Mouse (Mus musculus): Measurements from ENCODE around the gene Dnmt3c. TPM values are rescaled to one million over a fixed set of nuclear protein-coding genes. Genes with fewer than 3 reads are reported as not detected.

Gene Dnmt3c
- polyA plus RNA-seq, 1 experiment from 2014 or later = not detected

DNA sequence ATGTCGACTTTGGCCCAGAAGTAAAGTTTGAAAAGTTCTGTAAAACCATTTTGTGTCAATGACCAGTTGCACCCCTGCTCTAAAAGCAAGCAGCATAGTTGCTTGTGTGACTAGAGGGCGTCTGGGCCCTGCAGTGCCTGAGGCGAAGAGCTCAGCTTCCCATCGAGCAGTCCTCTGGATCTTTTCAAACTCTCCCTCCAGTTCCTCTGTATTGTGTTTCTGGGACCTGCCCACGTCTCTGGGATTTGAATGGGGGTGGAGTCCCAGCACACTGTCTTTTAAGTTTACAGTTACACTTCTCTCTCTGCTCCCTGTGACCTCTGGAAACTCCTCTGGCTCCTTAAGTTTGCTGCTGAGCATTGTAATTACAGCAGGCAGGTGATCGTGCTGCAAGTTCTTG, 71.0 kb downstream of the Dnmt3c start:
- H3K9ac ChIP-seq (replicated peaks; ENCODE audit: low read length) = no peak overlapping the region
- no peaks in the 10 kb centered on the region for H3K27me3 ChIP-seq (ENCODE audit: control insufficient read depth, insufficient read depth, low read length)
- H3K4me3 ChIP-seq (ENCODE audit: low read depth, low read length) = no peak overlapping the region
- DNase-seq (ENCODE audit: low spot score) (no peak), ATAC-seq (replicated peaks; ENCODE audit: insufficient number of reproducible peaks, low FRiP score, low TSS enrichment, low read depth) (no peak)
- H3K4me1 ChIP-seq (ENCODE audit: control insufficient read depth, insufficient read depth, low read length) = no peaks in the 10 kb centered on the region
- H3K4me2 ChIP-seq (ENCODE audit: low read depth, low read length) = no peak overlapping the region
- 53% methylated on average over 6 of the region's 6 CpGs for WGBS
- H3K36me3 ChIP-seq (replicated peaks; ENCODE audit: control insufficient read depth, insufficient read depth, low read depth, low read length) = no peaks in the 10 kb centered on the region
- no peak overlapping the region for H3K27ac ChIP-seq (replicated peaks; ENCODE audit: low read depth, low read length)
- H3K9me3 ChIP-seq (replicated peaks; ENCODE audit: control insufficient read depth, low read length) = no peaks in the 10 kb centered on the region

DNA sequence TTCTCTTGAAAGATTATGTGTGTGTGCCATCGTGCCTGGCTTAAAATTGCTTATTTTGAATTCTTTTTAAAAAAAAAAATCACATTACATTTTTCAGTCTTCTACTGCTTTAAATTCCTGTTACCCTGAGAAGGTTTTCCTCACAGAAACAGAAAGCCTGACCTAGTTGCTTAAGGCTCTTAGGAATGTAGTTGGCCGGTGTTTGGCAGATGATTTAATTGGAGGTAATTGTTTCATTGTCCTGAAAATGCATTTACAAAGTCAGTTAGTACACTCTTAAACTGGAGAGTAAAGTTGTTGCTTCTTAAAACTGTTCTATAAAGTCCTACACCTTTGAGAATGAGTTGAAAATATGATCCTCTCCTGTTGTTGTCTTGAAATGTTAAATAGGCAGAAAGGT, 72.4 kb downstream of the Dnmt3c start:
- WGBS = 77% methylated on average over 2 of the region's 2 CpGs
- no peak for DNase-seq (ENCODE audit: low spot score)
- H3K36me3 ChIP-seq (replicated peaks; ENCODE audit: control insufficient read depth, insufficient read depth, low read depth, low read length) = no peaks in the 10 kb centered on the region; the same call in 1 of the 2 replicates
- H3K27ac ChIP-seq (replicated peaks; ENCODE audit: low read depth, low read length) = no peak overlapping the region
- H3K4me3 ChIP-seq (ENCODE audit: low read depth, low read length) = no peak overlapping the region
- H3K9me3 ChIP-seq (replicated peaks; ENCODE audit: control insufficient read depth, low read length) = no peaks in the 10 kb centered on the region
- H3K4me1 ChIP-seq (ENCODE audit: control insufficient read depth, insufficient read depth, low read length) = no peaks in the 10 kb centered on the region
- no peak overlapping the region for H3K9ac ChIP-seq (replicated peaks; ENCODE audit: low read length)
- ATAC-seq (replicated peaks; ENCODE audit: insufficient number of reproducible peaks, low FRiP score, low TSS enrichment, low read depth) = no peak
- H3K4me2 ChIP-seq (ENCODE audit: low read depth, low read length) = no peak overlapping the region
- H3K27me3 ChIP-seq (ENCODE audit: control insufficient read depth, insufficient read depth, low read length) = no peaks in the 10 kb centered on the region

DNA sequence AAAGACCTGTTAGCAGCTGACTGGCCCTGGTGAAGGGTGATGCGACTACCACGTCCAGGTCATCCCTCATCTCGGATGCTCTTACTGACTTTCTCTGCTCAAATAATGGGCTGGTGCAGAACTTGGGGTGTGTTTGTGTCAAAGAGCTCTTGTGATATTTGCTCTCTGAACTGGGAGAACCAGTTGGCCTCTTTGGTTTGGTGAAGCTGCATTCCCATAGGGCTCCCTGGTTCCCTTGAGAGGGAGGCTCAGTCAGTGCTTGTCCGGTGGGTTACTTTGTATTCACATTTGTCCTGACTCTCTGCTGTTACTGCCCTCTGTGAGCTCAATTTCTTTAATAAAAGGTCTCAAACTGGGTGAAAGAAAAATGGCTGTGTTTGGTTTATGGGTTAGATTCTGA, 76.5 kb downstream of the Dnmt3c start:
- Histone ChIP-seq H3K36me3 (replicated peaks; ENCODE audit: control insufficient read depth, insufficient read depth, low read depth, low read length) (no peaks in the 10 kb centered on the region; the same call in 1 of the 2 replicates), H3K27ac (replicated peaks; ENCODE audit: low read depth, low read length) (no peak overlapping the region), H3K4me2 (ENCODE audit: low read depth, low read length) (no peak overlapping the region), H3K9me3 (replicated peaks; ENCODE audit: control insufficient read depth, low read length) (no peaks in the 10 kb centered on the region), H3K27me3 (ENCODE audit: control insufficient read depth, insufficient read depth, low read length) (no peaks in the 10 kb centered on the region), H3K4me3 (ENCODE audit: low read depth, low read length) (no peak overlapping the region), H3K4me1 (ENCODE audit: control insufficient read depth, insufficient read depth, low read length) (no peaks in the 10 kb centered on the region), H3K9ac (replicated peaks; ENCODE audit: low read length) (no peak overlapping the region)
- DNase-seq (ENCODE audit: low spot score) (no peak), ATAC-seq (replicated peaks; ENCODE audit: insufficient number of reproducible peaks, low FRiP score, low TSS enrichment, low read depth) (no peak)
- WGBS = 97% methylated on average over 4 of the region's 4 CpGs

- ATAC-seq (replicated peaks; ENCODE audit: insufficient number of reproducible peaks, low FRiP score, low TSS enrichment, low read depth) (no peak), DNase-seq (ENCODE audit: low spot score) (no peak)
- H3K9me3 ChIP-seq (replicated peaks; ENCODE audit: control insufficient read depth, low read length) = no peaks in the 10 kb centered on the region
- no peak overlapping the region for H3K27ac ChIP-seq (replicated peaks; ENCODE audit: low read depth, low read length)
- H3K4me2 ChIP-seq (ENCODE audit: low read depth, low read length) = no peak overlapping the region
- H3K4me3 ChIP-seq (ENCODE audit: low read depth, low read length) = no peak overlapping the region
- 94% methylated on average over 4 of the region's 4 CpGs for WGBS
- no peaks in the 10 kb centered on the region; the same call in 1 of the 2 replicates for H3K36me3 ChIP-seq (replicated peaks; ENCODE audit: control insufficient read depth, insufficient read depth, low read depth, low read length)
- H3K4me1 ChIP-seq (ENCODE audit: control insufficient read depth, insufficient read depth, low read length) = no peaks in the 10 kb centered on the region; the same call in 1 of the 2 replicates
- H3K27me3 ChIP-seq (ENCODE audit: control insufficient read depth, insufficient read depth, low read length) = no peaks in the 10 kb centered on the region
- no peak overlapping the region for H3K9ac ChIP-seq (replicated peaks; ENCODE audit: low read length)
Measured at GRCm38 (mm10) chr2:153775472-153775871, 79.0 kb downstream of the Dnmt3c start.

- 13% methylated on average over 24 of the region's 24 CpGs for whole genome bisulfite sequencing
- Histone ChIP-seq H3K36me3 (replicated peaks; ENCODE audit: control insufficient read depth, insufficient read depth, low read depth, low read length) (no peaks in the 10 kb centered on the region), H3K27ac (replicated peaks; ENCODE audit: low read depth, low read length) (no peak overlapping the region), H3K4me2 (ENCODE audit: low read depth, low read length) (peak overlapping the region; percentile 50), H3K9me3 (replicated peaks; ENCODE audit: control insufficient read depth, low read length) (no peaks in the 10 kb centered on the region), H3K9ac (replicated peaks; ENCODE audit: low read length) (peak overlapping the region; percentile 39), H3K27me3 (ENCODE audit: control insufficient read depth, insufficient read depth, low read length) (no peaks in the 10 kb centered on the region), H3K4me3 (ENCODE audit: low read depth, low read length) (peak overlapping the region; percentile 22), H3K4me1 (ENCODE audit: control insufficient read depth, insufficient read depth, low read length) (no peaks in the 10 kb centered on the region; the same call in 1 of the 2 replicates)
- peak; percentile 80 for DNase-seq (ENCODE audit: low spot score)
- ATAC-seq (replicated peaks; ENCODE audit: insufficient number of reproducible peaks, low FRiP score, low TSS enrichment, low read depth) = peak; percentile 80; the same call in 1 of the 2 replicates
Measured at GRCm38 (mm10) chr2:153778638-153779362, 82.3 kb downstream of the Dnmt3c start.

Other genes with a start within 250 kb of the Dnmt3c start
- not detected in 2 replicates for gene 4930404H24Rik, start 203.9 kb upstream of the Dnmt3c start, polyA plus RNA-seq (2014; fragmentation: Nextera tagmentation; extraction: Ambion mirVana)
- gene Nol4l, start 166.7 kb upstream of the Dnmt3c start, polyA plus RNA-seq (2014; fragmentation: Nextera tagmentation; extraction: Ambion mirVana) = 17.6 and 21.0 TPM in 2 replicates
- gene Commd7, start 63.9 kb upstream of the Dnmt3c start, polyA plus RNA-seq (2014; fragmentation: Nextera tagmentation; extraction: Ambion mirVana) = 68.0 and 68.6 TPM in 2 replicates
- gene Dnmt3b, start 47.2 kb upstream of the Dnmt3c start, polyA plus RNA-seq (2014; fragmentation: Nextera tagmentation; extraction: Ambion mirVana) = 15.0 and 16.6 TPM in 2 replicates
- 340 and 368 TPM in 2 replicates for gene Mapre1, start 44.6 kb downstream of the Dnmt3c start, polyA plus RNA-seq (2014; fragmentation: Nextera tagmentation; extraction: Ambion mirVana)
- not detected in 2 replicates for gene Efcab8, start 83.3 kb downstream of the Dnmt3c start, polyA plus RNA-seq (2014; fragmentation: Nextera tagmentation; extraction: Ambion mirVana)
- gene Sun5, start 174.4 kb downstream of the Dnmt3c start, polyA plus RNA-seq (2014; fragmentation: Nextera tagmentation; extraction: Ambion mirVana) = not detected in 2 replicates
- not detected in 2 replicates for gene Bpifb2, start 178.4 kb downstream of the Dnmt3c start, polyA plus RNA-seq (2014; fragmentation: Nextera tagmentation; extraction: Ambion mirVana)
- gene Bpifb6, start 203.7 kb downstream of the Dnmt3c start, polyA plus RNA-seq (2014; fragmentation: Nextera tagmentation; extraction: Ambion mirVana) = not detected in 2 replicates
- not detected in 2 replicates for gene Bpifb3, start 221.6 kb downstream of the Dnmt3c start, polyA plus RNA-seq (2014; fragmentation: Nextera tagmentation; extraction: Ambion mirVana)
- 0.18 TPM in 1 of 2 replicates, not detected in the other for gene Bpifb4, start 241.6 kb downstream of the Dnmt3c start, polyA plus RNA-seq (2014; fragmentation: Nextera tagmentation; extraction: Ambion mirVana)